Mouse (Mus musculus): ENCODE results near the gene C1ql1.
A peak's percentile ranks its signal among the peaks of the same experiment; 100 is the strongest.

The C1ql1 gene

DNA sequence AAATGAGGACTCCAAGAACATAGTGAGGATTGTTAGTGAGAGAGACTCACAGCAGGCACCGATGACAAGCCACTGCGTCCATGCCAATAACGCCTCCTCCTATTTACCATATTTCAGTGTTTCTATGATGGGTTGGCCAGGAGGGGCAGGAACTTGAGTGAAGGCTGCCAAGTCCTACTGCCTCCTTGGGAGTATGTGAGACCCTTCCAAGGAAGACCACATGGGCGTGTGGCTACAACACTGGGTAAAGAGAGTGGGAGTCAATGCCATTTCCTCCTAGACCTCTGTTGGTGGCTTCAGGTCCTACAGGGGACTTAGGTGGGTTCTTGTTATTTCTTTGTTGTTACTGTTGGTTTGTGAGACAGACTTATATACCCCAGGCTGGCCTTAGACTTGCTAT lies 45.3 kb downstream of the C1ql1 start:
- no peak for DNase-seq (ENCODE audit: low spot score in 2 of 2)

GRCm38 (mm10) chr11:102900763-102901162 lies 45.7 kb downstream of the C1ql1 start, which contains the start of gene Gfap:
Gene Gfap, minus strand, starts transcription at chr11:102900912.
- peak; percentile 82 to 89 for DNase-seq (ENCODE audit: low spot score in 2 of 2)

DNA sequence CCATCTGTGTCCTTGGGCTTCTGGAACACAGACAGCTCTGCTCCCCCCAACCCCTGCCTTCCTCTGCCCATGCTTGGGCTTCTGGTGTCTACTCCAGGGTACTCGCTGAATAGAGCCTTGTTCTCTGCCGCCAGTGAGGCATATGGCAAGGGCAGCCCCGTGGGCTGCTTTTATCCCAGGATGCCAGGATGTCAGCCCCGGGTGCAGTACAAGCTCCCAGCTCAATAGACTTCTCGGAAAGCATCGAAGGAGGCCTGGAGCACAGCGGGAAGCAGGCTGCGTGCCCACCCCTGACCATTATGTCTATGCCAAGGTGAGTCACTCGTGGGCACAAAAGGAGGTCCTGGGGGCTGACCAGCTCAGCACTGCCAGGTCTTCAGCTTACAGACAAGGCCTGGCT lies 48.1 kb downstream of the C1ql1 start:
- peak; percentile 45 to 80 for DNase-seq (ENCODE audit: low spot score in 2 of 2)

GRCm38 (mm10) chr11:102896641-102897040 lies 49.8 kb downstream of the C1ql1 start:
- DNase-seq (ENCODE audit: low spot score in 2 of 2) = peak in 1 of 2 experiments; percentile 35

DNA sequence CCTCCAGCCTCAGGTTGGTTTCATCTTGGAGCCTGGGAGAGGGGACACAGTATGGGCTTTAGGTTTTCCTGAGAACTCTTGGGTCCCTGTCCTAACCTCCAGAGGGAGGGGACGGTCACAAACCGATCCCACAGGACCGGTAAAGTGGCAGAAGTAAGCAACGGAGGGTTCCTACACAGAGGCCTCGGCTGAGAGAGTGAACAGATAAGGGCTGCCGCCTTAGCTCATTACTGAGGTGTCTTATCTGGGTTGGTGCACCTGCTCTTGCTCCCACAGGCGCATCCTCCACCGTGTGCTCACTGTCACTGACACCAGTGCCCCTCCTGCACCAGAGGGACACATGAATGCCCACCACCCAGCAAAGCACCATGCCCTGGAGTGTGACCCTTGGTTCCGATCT lies 50.7 kb downstream of the C1ql1 start:
- DNase-seq (ENCODE audit: low spot score in 2 of 2) = no peak

- no peak for DNase-seq (ENCODE audit: low spot score in 2 of 2)
Observed at GRCm38 (mm10) chr11:102894716-102895115, 51.8 kb downstream of the C1ql1 start.

DNA sequence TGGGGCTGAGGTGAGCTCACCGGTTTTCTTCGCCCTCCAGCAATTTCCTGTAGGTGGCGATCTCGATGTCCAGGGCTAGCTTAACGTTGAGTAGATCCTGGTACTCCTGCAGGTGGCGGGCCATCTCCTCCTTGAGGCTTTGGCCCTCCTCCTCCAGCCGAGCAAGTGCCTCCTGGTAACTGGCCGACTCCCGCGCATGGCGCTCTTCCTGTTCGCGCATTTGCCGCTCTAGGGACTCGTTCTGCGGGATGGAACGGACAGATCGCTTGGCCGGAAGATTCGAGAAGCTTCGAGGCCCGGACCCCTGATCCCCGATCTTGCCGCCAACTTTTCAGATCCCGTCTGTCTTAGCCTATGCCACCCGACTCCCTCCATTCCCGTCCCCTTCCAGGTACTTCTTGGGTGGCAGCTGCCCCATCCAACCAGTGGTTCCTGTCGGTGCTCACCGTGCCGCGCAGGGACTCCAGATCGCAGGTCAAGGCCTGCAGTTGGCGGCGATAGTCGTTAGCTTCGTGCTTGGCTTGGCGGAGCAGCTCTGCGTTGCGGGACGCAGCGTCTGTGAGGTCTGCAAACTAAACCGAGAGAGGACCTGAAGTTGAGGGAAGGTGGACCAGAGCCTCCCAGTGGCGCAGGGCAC lies 53.4 kb downstream of the C1ql1 start:
- DNase-seq (ENCODE audit: low spot score in 2 of 2) = peak in 1 of 2 experiments; percentile 61

- no peak for DNase-seq (ENCODE audit: low spot score in 2 of 2)
Observed at GRCm38 (mm10) chr11:102890096-102890495, 56.4 kb downstream of the C1ql1 start.
